Mouse (Mus musculus): ENCODE measurements around the gene Kcnh1.

Gene Kcnh1

GRCm38 (mm10) chr1:192419176-192419575, 228.6 kb downstream of the Kcnh1 start:
- DNase-seq, result no peak

GRCm38 (mm10) chr1:192421377-192422166, 231.0 kb downstream of the Kcnh1 start:
- DNase-seq, result no peak

DNA sequence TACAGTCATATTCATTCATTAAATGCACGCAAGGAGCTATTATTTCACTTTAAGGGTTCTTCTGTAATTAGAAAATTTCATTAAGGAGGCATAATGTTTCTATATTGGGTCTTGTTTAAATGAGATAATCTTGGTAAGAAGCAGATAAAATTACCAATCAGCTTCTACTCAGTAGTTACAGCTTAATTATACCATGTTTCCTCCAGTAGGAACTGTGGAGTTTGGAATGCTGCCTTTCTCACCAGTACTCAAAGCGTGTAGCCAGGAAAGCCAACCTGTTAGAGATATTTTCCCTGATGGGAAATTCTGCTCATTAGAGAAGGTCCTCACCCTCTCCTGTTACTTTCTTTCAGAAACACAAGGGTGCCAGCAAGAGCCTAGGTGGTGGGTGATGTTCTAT, 240.8 kb downstream of the Kcnh1 start:
- DNase-seq, result no peak

- no peak for DNase-seq
These were observed 244.9 kb downstream of the Kcnh1 start for GRCm38 (mm10) chr1:192435503-192435902.

GRCm38 (mm10) chr1:192439151-192439837, 248.7 kb downstream of the Kcnh1 start:
- no peak for DNase-seq

- no peak for DNase-seq
These were observed 252.3 kb downstream of the Kcnh1 start for GRCm38 (mm10) chr1:192442772-192443445.

DNA sequence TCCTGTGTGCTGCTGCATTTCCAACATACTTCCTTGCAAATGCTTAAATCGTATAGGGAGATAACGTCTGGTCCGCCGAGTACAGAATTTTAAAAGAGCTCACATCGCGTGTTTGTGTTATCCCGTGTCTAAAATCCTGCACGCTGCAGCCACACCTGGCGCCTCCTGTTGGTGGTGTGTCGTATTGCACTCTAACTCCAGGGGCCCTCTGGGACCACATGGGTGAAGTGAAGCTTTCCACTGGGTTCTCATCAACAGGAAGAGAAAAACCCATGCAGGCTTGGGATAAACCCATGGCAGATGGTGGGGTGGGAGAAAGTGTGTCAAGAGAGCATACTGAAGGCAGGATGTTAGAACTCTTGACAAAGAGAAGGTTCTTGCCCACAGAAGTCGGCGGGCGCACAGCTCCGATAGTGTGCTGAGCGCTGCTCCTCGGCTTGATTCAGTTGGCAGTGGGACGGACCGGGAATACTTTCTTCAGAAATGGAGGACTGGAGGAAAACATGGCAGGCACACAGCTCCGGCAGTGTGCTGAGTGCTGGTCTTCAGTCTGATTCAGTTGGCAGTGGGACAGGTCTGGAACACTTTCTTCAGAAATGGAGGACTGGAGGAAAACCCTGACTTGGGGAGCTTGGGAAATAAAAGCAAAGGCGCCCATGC, 253.6 kb downstream of the Kcnh1 start:
- DNase-seq, result no peak

DNA sequence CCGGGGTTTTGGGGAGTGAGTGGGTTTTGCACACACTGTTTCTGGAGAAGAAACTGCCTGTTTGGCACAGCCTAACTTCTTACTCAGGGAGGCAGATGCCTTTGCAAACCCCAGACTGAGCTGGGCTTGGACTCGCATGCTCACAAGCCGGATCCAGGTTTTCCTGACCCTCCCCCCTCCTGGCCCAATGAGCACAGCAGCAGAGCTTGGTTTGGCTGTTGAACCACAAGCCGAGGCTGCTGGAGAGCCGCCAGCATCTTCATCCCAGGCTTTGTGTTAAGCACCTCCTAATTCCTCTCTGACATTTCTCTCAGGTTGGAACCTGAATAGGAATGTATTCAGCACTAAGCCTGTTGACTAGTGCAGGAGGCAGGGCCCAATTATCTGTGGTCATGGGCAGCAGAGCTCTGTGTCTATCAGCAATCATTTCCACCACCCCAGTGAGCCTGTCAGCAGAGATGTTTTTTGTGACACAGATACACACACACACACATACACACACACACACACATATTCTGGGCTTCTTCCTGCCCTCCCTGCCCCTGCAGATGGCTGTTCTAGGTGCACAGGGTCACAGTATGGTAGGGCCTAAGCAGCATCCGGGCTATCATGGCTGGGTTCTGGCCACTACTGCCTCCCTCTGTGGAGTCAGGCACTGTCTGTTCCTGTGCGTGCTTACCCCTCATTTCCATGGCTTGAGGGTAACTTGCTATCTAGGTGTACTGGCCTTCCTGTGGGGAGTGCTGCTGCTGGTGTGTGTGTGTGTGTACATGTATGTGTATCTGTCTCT, 254.3 kb downstream of the Kcnh1 start:
- DNase-seq, result peak; percentile 71 to 82

GRCm38 (mm10) chr1:192446158-192446557, 255.6 kb downstream of the Kcnh1 start:
- no peak for DNase-seq

GRCm38 (mm10) chr1:192447666-192448065, 257.1 kb downstream of the Kcnh1 start:
- peak in 1 of 2 experiments; percentile 22 for DNase-seq

- DNase-seq, result peak in 1 of 2 experiments; percentile 24
These were observed 257.9 kb downstream of the Kcnh1 start for GRCm38 (mm10) chr1:192448512-192448911.

DNA sequence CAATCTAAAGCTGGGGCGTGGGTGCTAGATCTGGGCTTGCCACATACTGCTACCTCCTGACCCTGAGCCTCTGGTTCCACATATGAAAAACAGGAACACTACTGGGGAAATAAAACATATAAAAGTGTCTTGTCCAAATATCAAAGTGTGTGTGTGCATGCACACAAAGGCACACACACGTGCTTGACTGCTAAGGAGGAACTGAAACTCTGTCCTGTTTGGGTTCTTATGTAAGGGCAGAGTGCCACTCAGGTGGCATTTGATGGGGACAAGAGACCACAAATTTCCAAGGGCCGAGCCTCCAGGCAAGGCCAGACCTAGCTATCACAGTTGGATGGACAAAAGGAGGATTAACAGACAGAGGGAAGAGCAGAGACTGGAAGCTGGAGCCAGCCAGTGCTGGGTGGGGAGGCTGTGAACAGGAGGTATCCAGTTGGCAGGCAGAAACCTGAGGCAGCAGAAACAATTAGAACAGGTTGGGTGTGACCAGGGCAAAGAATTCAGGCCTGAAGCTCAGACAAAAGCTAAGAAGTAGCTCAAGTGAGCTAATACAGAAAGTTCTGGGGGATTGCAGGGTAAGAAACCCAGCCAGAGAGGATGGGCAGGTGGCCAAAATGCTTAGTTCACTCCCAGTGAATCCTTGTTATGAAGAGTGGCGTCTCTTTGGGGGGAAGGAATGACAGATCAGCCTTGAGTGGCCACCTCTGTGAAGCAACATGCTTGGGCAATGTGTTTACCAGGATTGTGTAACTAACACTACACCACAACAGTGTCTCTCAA, 259.2 kb downstream of the Kcnh1 start:
- DNase-seq, result peak; percentile 22 to 31

- DNase-seq, result no peak
These were observed 259.9 kb downstream of the Kcnh1 start for GRCm38 (mm10) chr1:192450425-192450824.

DNA sequence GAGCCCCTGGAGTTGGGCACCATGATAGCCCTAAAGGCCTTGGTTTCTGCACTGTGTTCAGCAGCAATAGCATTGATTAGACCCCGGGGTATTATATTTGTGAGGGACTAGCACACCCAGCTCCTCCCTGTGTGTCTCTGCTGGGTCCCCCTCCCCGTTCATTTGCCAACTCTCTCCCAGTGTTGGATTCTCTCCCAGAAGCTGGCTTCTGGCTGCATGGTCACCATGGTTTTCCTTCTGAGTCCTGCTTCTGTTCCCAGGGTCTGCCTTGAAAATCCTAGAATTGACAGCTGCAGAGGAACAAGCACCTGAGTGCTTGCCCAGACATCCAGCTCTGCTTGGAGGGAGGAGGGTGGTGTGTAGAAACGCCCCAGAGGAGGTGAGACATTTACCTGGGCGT, 261.1 kb downstream of the Kcnh1 start:
- no peak for DNase-seq

GRCm38 (mm10) chr1:192454501-192454900, 263.9 kb downstream of the Kcnh1 start:
- no peak for DNase-seq

DNA sequence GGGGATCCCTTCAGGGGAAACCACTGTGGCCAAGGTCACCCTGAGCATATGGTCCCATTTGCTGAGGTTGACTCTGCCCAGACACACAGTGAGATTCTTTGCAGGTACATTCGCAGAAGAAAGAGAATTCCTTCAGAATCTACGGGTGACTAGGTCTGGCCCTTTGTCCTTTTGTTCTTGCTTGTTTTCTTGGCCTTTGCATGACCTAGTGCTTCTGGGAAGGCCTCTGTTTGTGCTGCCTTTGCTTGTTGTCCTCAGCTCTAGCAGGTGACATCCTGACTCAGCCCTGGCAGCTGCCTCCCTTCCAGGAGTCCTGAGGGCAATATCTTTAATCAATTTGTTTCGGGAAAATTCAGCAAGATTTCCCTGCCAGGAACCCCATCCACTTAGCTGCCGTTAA, 264.4 kb downstream of the Kcnh1 start:
- no peak for DNase-seq

DNA sequence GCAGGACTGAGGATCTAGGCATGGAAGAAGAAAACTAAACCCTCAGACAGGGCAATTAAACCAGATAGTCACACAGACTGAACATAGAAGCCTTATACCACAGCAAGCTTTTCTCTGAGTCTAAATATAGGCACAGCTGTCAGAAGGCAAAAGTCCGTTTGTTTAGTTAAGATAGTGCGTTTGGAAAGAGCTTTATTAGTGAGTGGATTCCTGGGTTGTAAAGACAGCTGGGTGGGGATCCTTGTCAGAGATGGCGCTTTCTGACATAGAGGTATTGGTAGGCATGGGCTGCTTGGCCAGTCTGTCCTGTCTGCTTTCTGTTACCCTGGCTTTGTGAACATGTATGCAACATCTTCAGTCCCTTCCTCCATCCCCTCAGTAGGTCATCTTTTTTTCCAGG, 266.5 kb downstream of the Kcnh1 start:
- DNase-seq, result no peak

DNA sequence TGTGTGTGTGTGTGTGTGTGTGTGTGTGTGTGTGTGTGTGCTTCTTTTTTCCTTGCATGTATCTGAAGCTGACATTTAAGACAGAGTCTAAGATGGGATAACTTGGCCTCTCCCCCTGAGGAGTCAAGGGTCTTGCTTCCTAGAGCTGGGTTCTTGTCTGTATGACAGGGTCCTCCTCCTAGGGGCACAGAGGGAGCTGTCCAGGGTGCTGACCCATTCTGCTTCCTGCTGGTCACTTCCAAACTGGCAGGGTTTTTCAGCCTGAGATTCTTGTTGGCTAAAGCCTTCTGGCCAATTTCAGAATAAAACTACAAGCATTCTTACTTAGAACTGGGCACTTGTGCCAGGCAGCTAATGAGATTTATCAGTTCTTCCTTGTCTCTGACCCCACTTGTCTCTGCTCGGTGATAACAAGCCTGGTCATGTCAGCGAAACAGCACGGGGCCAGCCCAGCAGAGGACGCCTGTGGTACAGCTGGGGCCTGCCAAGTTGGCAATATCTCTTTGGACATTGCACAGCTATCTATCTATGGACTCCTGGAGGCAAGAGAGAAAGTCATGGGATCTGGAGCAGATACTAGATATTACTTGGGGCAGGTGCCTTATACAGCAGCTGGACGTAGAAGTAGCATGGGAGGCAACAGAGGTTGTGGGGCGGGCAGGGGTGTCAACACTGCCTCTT, 267.1 kb downstream of the Kcnh1 start:
- no peak for DNase-seq

- DNase-seq, result no peak
These were observed 273.2 kb downstream of the Kcnh1 start for GRCm38 (mm10) chr1:192463732-192464131.

DNA sequence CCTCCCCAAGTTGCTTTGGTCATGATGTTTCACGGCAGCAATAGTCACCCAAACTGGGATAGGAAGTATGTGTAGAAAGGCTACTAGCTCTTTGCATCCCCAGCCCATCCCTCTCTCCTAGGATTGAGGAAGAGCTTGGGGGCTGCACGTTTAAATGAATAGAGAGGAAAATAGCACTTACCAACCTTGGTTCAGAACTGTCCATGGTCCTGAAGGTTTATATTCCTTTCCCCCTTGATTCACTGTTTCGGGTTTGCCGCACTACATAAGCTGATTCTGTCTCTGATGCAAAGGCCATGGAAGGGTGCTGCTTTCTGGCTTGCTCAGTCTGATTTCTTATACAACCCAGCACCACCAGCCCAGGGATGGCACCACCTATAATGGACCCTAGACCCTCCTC, 281.8 kb downstream of the Kcnh1 start:
- no peak for DNase-seq

GRCm38 (mm10) chr1:192473134-192473533, 282.6 kb downstream of the Kcnh1 start:
- no peak for DNase-seq
